Mouse (Mus musculus) heart, adult 2 months (tissue): ENCODE measurements around the gene Rhcg. TPM values are rescaled to one million over a fixed set of nuclear protein-coding genes. Genes with fewer than 3 reads are reported as not detected.
A peak's percentile ranks its signal among the peaks of the same experiment; 100 is the strongest.

Experiments used
- DNase-seq, 2 experiments: peaks; one replicate each; pipeline ENCODE4 v3.0.0; 2021
- H3K27ac ChIP-seq: fragments of 200-600 bp; 2 replicates; pipeline ENCODE4 v1.8.1; 2022
- H3K27me3 ChIP-seq: fragments of 200-500 bp; 2 replicates; pipeline ENCODE4 v1.6.1; 2012; ENCODE audit warnings: mild to moderate bottlenecking, low read length, inconsistent platforms, mixed read lengths; ENCODE audit not compliant: control insufficient read depth, insufficient read depth
- H3K36me3 ChIP-seq: fragments of 200-500 bp; 2 replicates; pipeline ENCODE4 v1.6.1; 2012; ENCODE audit warnings: low read length, inconsistent platforms; ENCODE audit not compliant: control insufficient read depth, insufficient read depth
- H3K4me1 ChIP-seq: fragments of 200-500 bp; 2 replicates; pipeline ENCODE4 v1.6.1; 2011; ENCODE audit warnings: low read length; ENCODE audit not compliant: control insufficient read depth, insufficient read depth
- H3K4me3 ChIP-seq: fragments of 200-600 bp; 2 replicates; pipeline ENCODE4 v1.8.1; 2022
- H3K79me2 ChIP-seq: fragments of 200-500 bp; replicated peaks from 2 replicates; pipeline ENCODE4 v1.6.1; 2012; ENCODE audit warnings: mild to moderate bottlenecking, inconsistent platforms, low read length, moderate library complexity, mixed read lengths; ENCODE audit not compliant: control insufficient read depth, insufficient read depth
- H3K9ac ChIP-seq: fragments of 200-500 bp; 2 replicates; pipeline ENCODE4 v1.6.1; 2012; ENCODE audit warnings: low read depth, mild to moderate bottlenecking, control low read depth, inconsistent platforms, low read length, mixed read lengths
- CTCF ChIP-seq: fragments of 200-600 bp; IDR thresholded peaks from 2 replicates; pipeline ENCODE4 v1.8.1; 2022; ENCODE audit warnings: antibody characterized with exemption, mild to moderate bottlenecking, moderate library complexity
- EP300 ChIP-seq: fragments of 200-500 bp; IDR thresholded peaks from 2 replicates; pipeline ENCODE4 v1.6.1; 2011; ENCODE audit warnings: low read depth, low read length, control low read depth; ENCODE audit not compliant: insufficient read depth
- POLR2A ChIP-seq: fragments of 200-500 bp; IDR thresholded peaks from 2 replicates; pipeline ENCODE4 v1.6.1; 2011; ENCODE audit warnings: mild to moderate bottlenecking, low read depth, low read length, control low read depth; ENCODE audit not compliant: insufficient read depth
- WGBS: fragments of 180-500 bp; shearing (Covaris S2); methylation state at CpG from one replicate; pipeline ENCODE4 v1.1.7; 2018; 5-methylcytosine and 5-hydroxymethylcytosine counted together
- intact Hi-C: fragments of 180-260 bp; cut with DNase I; formaldehyde crosslinking; loops from one replicate; pipeline ENCODE4 v1.15.1; 2025
- polyA plus RNA-seq: library from polyadenylated mRNA; depleted of rRNA; stranded (reverse); fragments of >200 nt; gene quantifications from 2 replicates; pipeline ENCODE4 v1.2.3, GENCODE M21; 2012
- total RNA-seq, 2 experiments: library from RNA; stranded (reverse); gene quantifications; 2 replicates each; pipeline ENCODE4 v1.2.3; 2021

Rhcg gene
- total and polyA plus RNA-seq, 3 experiments, result not detected

- 4% methylated on average over 20 of the region's 20 CpGs for WGBS
- DNase-seq, result peak in 1 of 2 experiments; percentile 7
- H3K4me3 ChIP-seq, result no peak overlapping the region
Measured at GRCm38 (mm10) chr7:79578851-79579241, 38.6 kb downstream of the Rhcg start.

GRCm38 (mm10) chr7:79577931-79578850 lies 39.3 kb downstream of the Rhcg start:
- DNase-seq, result no peak
- no peaks in the 10 kb centered on the region for H3K79me2 ChIP-seq
- no peaks in the 10 kb centered on the region for H3K36me3 ChIP-seq
- H3K27me3 ChIP-seq, result peaks cover 2% of the 10 kb centered on the region; the same call in 1 of the 2 replicates
- H3K9ac ChIP-seq, result no peak overlapping the region
- WGBS, result 16% methylated on average over 25 of the region's 25 CpGs
- intact Hi-C loops, result no loop called here
- H3K4me1 ChIP-seq, result no peaks in the 10 kb centered on the region
- H3K4me3 ChIP-seq, result no peak overlapping the region
- TF ChIP-seq POLR2A (no peak), EP300 (no peak), CTCF (no peak)
- no peak overlapping the region for H3K27ac ChIP-seq

More at GRCm38 (mm10) chr7:79578851-79579241, 38.6 kb downstream of the Rhcg start:
- Histone ChIP-seq H3K4me1 (no peaks in the 10 kb centered on the region), H3K36me3 (no peaks in the 10 kb centered on the region), H3K9ac (peak overlapping the region; percentile 58; the same call in 1 of the 2 replicates), H3K27ac (no peak overlapping the region), H3K79me2 (no peaks in the 10 kb centered on the region), H3K27me3 (peaks cover 2% of the 10 kb centered on the region; the same call in 1 of the 2 replicates)
- TF ChIP-seq CTCF (no peak), EP300 (no peak), POLR2A (no peak)
- intact Hi-C loops, result no loop called here

GRCm38 (mm10) chr7:79577096-79577874 lies 40.2 kb downstream of the Rhcg start:
- Histone ChIP-seq H3K27me3 (no peaks in the 10 kb centered on the region; the same call in 1 of the 2 replicates), H3K4me3 (no peak overlapping the region), H3K79me2 (no peaks in the 10 kb centered on the region), H3K27ac (no peak overlapping the region), H3K36me3 (no peaks in the 10 kb centered on the region), H3K4me1 (no peaks in the 10 kb centered on the region), H3K9ac (no peak overlapping the region)
- TF ChIP-seq POLR2A (no peak), EP300 (no peak), CTCF (no peak)
- no peak for DNase-seq
- intact Hi-C loops, result no loop called here
- 13% methylated on average over 12 of the region's 12 CpGs for WGBS

- peak; percentile 18 to 55 for DNase-seq
- H3K4me1 ChIP-seq, result no peaks in the 10 kb centered on the region
- 16% methylated on average over 5 of the region's 5 CpGs for WGBS
- peak; percentile 74 for TF ChIP-seq CTCF
- TF ChIP-seq EP300, result no peak
- H3K27ac ChIP-seq, result no peak overlapping the region
- H3K79me2 ChIP-seq, result no peaks in the 10 kb centered on the region
- H3K27me3 ChIP-seq, result no peaks in the 10 kb centered on the region; the same call in 1 of the 2 replicates
- H3K36me3 ChIP-seq, result no peaks in the 10 kb centered on the region
- H3K9ac ChIP-seq, result no peak overlapping the region
- intact Hi-C loops, result no loop called here
- H3K4me3 ChIP-seq, result no peak overlapping the region
Measured at GRCm38 (mm10) chr7:79576659-79577058, 40.8 kb downstream of the Rhcg start.

- Histone ChIP-seq H3K36me3 (no peaks in the 10 kb centered on the region), H3K4me3 (no peak overlapping the region), H3K4me1 (peaks cover 2% of the 10 kb centered on the region; the same call in 1 of the 2 replicates), H3K27me3 (no peaks in the 10 kb centered on the region), H3K27ac (no peak overlapping the region), H3K9ac (no peak overlapping the region), H3K79me2 (no peaks in the 10 kb centered on the region)
- intact Hi-C loops, result no loop called here
- no peak for DNase-seq
- no peak for TF ChIP-seq CTCF
- TF ChIP-seq POLR2A, result no peak
- no peak for TF ChIP-seq EP300
- 77% methylated on average over 19 of the region's 19 CpGs for WGBS
Measured at GRCm38 (mm10) chr7:79572191-79572818, 45.2 kb downstream of the Rhcg start.
